Mouse (Mus musculus): Measurements from ENCODE around the gene Smim6.

DNA sequence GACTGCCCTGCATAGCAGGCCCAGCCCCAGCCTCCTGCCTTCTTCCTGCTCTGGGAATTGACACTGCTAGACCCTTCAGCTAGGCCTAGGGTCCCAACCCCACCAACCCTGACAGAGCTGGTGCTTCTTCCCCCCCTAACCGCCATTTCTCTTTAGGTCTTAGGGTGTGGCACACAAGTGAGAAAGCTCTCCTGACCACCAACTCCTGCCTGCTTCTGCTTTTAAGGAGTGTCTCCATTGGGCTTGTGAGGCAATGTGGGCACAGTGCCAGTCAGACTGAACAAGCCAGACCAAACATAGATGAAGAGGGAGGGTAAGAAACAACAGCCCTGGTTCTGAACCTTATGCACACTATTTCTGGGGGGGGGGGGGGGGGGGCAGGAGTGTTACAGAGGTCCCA lies 9.0 kb upstream of the Smim6 start:
- TF ChIP-seq POLR2A (IDR thresholded peaks at IDR 0.05; ENCODE audit: low read depth, low read length) = no peak
- TF ChIP-seq CTCF (IDR thresholded peaks at IDR 0.05; ENCODE audit: borderline replicate concordance, insufficient read depth, low read length) = no peak

Measured in embryonic fibroblast, embryonic 13.5 days (primary cell).